Mouse (Mus musculus): ENCODE results near the gene Mrps9. TPM values are rescaled to one million over a fixed set of nuclear protein-coding genes. Genes with fewer than 3 reads are reported as not detected.
A peak's percentile ranks its signal among the peaks of the same experiment; 100 is the strongest.
"Not testable (repeated sequence)": the region's sequence is repeated elsewhere in the genome, so short reads cannot be mapped to it uniquely, and the experiment has no call there.

Gene Mrps9
- polyA plus RNA-seq, 1 experiment from 2014 or later: 35.1 TPM

GRCm38 (mm10) chr1:42876463-42877093 is 25.5 kb downstream of the Mrps9 start:
- Histone ChIP-seq H3K4me3 (no peak overlapping the region), H3K36me3 (0 out of 2 replicates have a peak, but pooled peaks cover 5% of the 10 kb centered on the region), H3K4me2 (peak overlapping the region; percentile 44), H3K9me3 (no peaks in the 10 kb centered on the region), H3K9ac (peak overlapping the region; percentile 50; the same call in 1 of the 2 replicates), H3K27ac (replicated peaks) (peak overlapping the region; percentile 71), H3K27me3 (no peaks in the 10 kb centered on the region), H3K4me1 (replicated peaks) (peaks cover 34% of the 10 kb centered on the region)
- WGBS: 40% methylated on average over 4 of the region's 4 CpGs
- peak; percentile 86 for ATAC-seq (ENCODE audit: low read depth)

DNA sequence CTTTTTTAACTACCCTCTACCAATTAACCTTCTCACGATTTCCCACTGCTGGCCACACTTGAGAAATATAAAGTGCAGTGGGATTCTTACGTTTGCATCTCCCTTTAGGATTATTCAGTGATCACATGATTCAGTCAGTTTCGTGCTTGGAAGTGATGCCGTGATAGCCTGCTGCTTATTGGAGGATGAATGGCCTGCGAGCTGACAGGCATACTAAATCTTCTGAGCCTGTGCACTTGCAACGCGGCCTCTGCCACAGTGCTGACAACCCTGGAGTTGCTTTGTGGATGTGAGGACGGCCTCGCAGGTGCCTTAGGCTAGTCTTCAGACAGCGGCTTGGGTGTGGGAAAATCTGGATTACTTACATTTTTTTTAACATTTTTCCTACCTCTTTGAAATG is 26.2 kb downstream of the Mrps9 start:
- Histone ChIP-seq H3K9me3 (no peaks in the 10 kb centered on the region), H3K4me2 (peak overlapping the region; percentile 44), H3K27me3 (no peaks in the 10 kb centered on the region), H3K9ac (peak overlapping the region; percentile 50), H3K27ac (replicated peaks) (peak overlapping the region; percentile 71), H3K36me3 (0 out of 2 replicates have a peak, but pooled peaks cover 5% of the 10 kb centered on the region), H3K4me1 (replicated peaks) (peaks cover 34% of the 10 kb centered on the region), H3K4me3 (no peak overlapping the region)
- ATAC-seq (ENCODE audit: low read depth): peak; percentile 94
- 21% methylated on average over 10 of the region's 10 CpGs for WGBS

DNA sequence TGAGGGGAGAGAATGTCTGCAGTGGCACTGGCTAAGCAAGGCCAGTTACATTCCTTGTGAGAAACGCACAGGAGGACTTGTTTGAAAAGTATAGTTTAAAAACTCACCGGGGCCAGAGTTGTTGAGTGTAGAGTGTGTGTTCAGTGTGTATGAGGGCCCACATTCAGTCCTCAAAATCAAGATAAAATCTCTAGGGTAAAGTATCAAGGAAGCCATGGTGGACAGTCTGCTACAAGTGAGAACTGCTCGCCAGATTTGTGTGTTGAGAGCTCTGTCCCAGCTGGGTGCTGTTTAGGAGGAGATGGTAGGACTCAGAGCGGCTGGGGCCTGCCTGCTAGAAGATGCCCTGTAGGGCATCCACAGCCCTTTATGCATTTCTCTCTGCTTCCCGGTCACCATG is 27.8 kb downstream of the Mrps9 start:
- Histone ChIP-seq H3K4me1 (replicated peaks) (peaks cover 29% of the 10 kb centered on the region), H3K9ac (no peak overlapping the region), H3K4me2 (no peak overlapping the region), H3K9me3 (no peaks in the 10 kb centered on the region), H3K27me3 (no peaks in the 10 kb centered on the region), H3K4me3 (no peak overlapping the region), H3K27ac (replicated peaks) (no peak overlapping the region), H3K36me3 (0 out of 2 replicates have a peak, but pooled peaks cover 5% of the 10 kb centered on the region)
- 89% methylated on average over 5 of the region's 5 CpGs for WGBS
- ATAC-seq (ENCODE audit: low read depth): no peak

GRCm38 (mm10) chr1:42882258-42882657 is 31.2 kb downstream of the Mrps9 start:
- Histone ChIP-seq H3K27ac (replicated peaks) (no peak overlapping the region), H3K36me3 (0 out of 2 replicates have a peak, but pooled peaks cover 5% of the 10 kb centered on the region), H3K27me3 (no peaks in the 10 kb centered on the region), H3K9ac (no peak overlapping the region), H3K4me1 (replicated peaks) (peaks cover 12% of the 10 kb centered on the region), H3K9me3 (no peaks in the 10 kb centered on the region), H3K4me2 (no peak overlapping the region), H3K4me3 (no peak overlapping the region)
- WGBS: 94% methylated on average over 2 of the region's 2 CpGs
- no peak for ATAC-seq (ENCODE audit: low read depth)

DNA sequence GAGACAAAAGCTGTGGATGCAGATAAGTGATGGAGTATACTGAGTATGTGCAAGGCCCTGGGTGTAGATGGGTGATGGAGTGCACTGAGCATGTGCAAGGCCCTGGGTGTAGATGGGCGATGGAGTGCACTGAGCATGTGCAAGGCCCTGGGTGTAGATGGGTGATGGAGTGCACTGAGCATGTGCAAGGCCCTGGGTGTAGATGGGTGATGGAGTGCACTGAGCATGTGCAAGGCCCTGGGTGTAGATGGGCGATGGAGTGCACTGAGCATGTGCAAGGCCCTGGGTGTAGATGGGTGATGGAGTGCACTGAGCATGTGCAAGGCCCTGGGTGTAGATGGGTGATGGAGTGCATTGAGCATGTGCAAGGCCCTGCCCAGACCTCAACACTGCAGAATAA is 32.4 kb downstream of the Mrps9 start:
- 100% methylated on average over 2 of the region's 2 CpGs for WGBS
- not testable (repeated sequence) for H3K4me2 ChIP-seq; ATAC-seq (ENCODE audit: low read depth); H3K4me1 ChIP-seq (replicated peaks); H3K27me3 ChIP-seq; H3K9me3 ChIP-seq; H3K36me3 ChIP-seq; H3K4me3 ChIP-seq; H3K9ac ChIP-seq; H3K27ac ChIP-seq (replicated peaks)

- peaks cover 34% of the 10 kb centered on the region for H3K4me1 ChIP-seq (replicated peaks)
- no peak overlapping the region for H3K4me2 ChIP-seq
- H3K27ac ChIP-seq (replicated peaks): no peak overlapping the region
- no peak overlapping the region for H3K9ac ChIP-seq
- H3K4me3 ChIP-seq: no peak overlapping the region
- WGBS: 78% methylated on average over 11 of the region's 11 CpGs
- no peaks in the 10 kb centered on the region for H3K36me3 ChIP-seq
- ATAC-seq (ENCODE audit: low read depth): no peak; the same call in 1 of the 2 replicates
- H3K27me3 ChIP-seq: no peaks in the 10 kb centered on the region
- H3K9me3 ChIP-seq: no peaks in the 10 kb centered on the region
Measured at GRCm38 (mm10) chr1:42887835-42888234, 36.8 kb downstream of the Mrps9 start.

DNA sequence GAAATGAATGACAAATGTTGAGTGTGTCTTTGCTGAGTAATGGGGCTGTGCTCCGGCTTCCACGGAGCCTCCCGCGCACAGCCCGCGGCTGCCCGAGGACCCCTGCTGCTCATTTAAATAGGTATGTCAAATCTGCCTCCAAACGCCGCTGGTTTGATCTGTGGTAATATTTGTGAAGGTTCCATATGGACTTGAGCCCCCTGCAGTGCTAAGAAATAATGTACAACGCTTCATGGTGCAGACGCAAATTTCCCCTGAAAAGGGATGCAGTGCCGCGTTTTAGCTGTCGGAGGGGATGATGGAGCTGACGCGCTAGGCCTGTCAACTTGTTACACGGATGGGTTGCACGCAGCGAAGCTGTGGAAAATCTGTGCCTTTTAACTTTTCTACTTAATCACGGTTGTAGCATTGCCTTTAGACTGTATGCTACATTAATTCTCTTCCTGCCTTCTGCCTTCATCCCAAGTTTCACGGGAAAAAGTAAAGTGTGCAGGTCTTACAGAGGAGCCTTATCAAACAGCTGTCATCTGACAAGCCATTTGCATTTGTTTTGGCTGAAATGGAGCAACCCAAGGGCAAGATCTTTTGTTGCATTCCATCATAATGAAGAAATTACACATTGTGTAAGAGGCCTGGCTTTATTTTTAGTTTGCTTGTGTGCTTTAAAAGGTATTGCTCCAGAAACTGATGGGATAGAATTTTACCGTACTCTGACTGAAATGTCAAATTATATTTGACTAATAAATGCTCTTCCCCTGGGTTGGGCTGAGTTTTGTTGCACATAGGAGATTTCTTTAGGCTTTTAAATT is 37.7 kb downstream of the Mrps9 start:
- no peaks in the 10 kb centered on the region for H3K9me3 ChIP-seq
- 16% methylated on average over 22 of the region's 22 CpGs for WGBS
- H3K4me2 ChIP-seq: peak overlapping the region; percentile 42
- peak; percentile 66 for ATAC-seq (ENCODE audit: low read depth)
- H3K9ac ChIP-seq: no peak overlapping the region
- H3K27me3 ChIP-seq: no peaks in the 10 kb centered on the region
- H3K36me3 ChIP-seq: no peaks in the 10 kb centered on the region
- H3K27ac ChIP-seq (replicated peaks): peak overlapping the region; percentile 72
- H3K4me1 ChIP-seq (replicated peaks): peaks cover 38% of the 10 kb centered on the region
- no peak overlapping the region for H3K4me3 ChIP-seq

DNA sequence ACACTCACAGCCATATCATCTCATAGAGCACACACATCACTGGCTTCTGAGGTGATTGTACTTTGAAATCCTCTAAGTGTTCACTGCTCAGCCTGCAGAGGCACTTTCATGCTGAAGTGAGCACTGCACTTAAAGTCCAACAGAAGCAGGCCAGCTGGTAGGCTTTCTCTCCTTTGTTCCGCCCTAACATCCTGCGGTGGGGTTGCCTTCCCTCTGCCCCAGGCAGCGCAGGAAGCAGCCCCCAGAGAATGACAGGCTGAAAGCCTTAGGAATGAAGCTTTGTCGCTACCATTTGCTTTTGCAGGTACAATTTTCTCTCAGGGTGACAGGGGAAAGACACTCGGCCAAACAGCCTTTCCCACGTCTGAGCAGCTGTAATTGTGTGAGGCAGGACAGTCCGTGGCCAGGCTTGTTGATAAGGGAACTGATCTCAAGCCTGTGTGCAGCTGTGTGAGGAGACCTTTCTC is 38.4 kb downstream of the Mrps9 start:
- peak overlapping the region; percentile 2; the same call in 1 of the 2 replicates for H3K4me2 ChIP-seq
- no peaks in the 10 kb centered on the region for H3K36me3 ChIP-seq
- peak overlapping the region; percentile 72 for H3K27ac ChIP-seq (replicated peaks)
- ATAC-seq (ENCODE audit: low read depth): peak; percentile 48
- H3K4me3 ChIP-seq: no peak overlapping the region
- WGBS: 18% methylated on average over 7 of the region's 7 CpGs
- no peaks in the 10 kb centered on the region for H3K9me3 ChIP-seq
- peaks cover 38% of the 10 kb centered on the region for H3K4me1 ChIP-seq (replicated peaks)
- H3K9ac ChIP-seq: peak overlapping the region; percentile 22; the same call in 1 of the 2 replicates
- no peaks in the 10 kb centered on the region for H3K27me3 ChIP-seq

DNA sequence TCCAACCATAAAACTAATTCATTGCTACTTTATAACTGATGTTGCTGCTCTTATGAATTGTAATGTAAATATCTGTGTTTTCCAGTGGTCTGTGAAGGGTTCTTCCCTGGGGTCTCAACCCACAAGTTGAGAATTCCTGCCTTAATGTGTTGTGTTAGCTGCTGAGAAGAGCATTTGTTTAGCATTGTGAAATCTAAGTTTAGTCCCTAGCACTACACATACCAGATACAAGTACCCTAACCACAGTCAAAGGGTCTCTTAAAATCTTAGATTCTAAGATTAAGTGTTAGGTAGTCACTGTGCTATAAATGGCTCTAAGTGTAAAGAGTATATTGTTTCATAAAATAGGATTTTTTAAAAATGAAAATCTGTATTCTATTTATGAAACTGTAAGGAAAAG is 43.7 kb downstream of the Mrps9 start:
- Histone ChIP-seq H3K9ac (no peak overlapping the region), H3K9me3 (no peaks in the 10 kb centered on the region), H3K27me3 (no peaks in the 10 kb centered on the region), H3K4me3 (no peak overlapping the region), H3K27ac (replicated peaks) (no peak overlapping the region), H3K36me3 (peaks cover 18% of the 10 kb centered on the region), H3K4me2 (no peak overlapping the region), H3K4me1 (replicated peaks) (peaks cover 17% of the 10 kb centered on the region)
- no peak for ATAC-seq (ENCODE audit: low read depth)

GRCm38 (mm10) chr1:42905148-42905547 is 54.1 kb downstream of the Mrps9 start:
- Histone ChIP-seq H3K4me2 (no peak overlapping the region), H3K9ac (no peak overlapping the region), H3K4me1 (replicated peaks) (no peaks in the 10 kb centered on the region), H3K27ac (replicated peaks) (no peak overlapping the region), H3K27me3 (no peaks in the 10 kb centered on the region), H3K9me3 (no peaks in the 10 kb centered on the region), H3K36me3 (peaks cover 14% of the 10 kb centered on the region), H3K4me3 (no peak overlapping the region)
- ATAC-seq (ENCODE audit: low read depth): no peak
- 66% methylated on average over 11 of the region's 11 CpGs for WGBS

- WGBS: 85% methylated on average over 7 of the region's 7 CpGs
- no peak overlapping the region for H3K9ac ChIP-seq
Measured at GRCm38 (mm10) chr1:42906696-42907095, 55.7 kb downstream of the Mrps9 start.

DNA sequence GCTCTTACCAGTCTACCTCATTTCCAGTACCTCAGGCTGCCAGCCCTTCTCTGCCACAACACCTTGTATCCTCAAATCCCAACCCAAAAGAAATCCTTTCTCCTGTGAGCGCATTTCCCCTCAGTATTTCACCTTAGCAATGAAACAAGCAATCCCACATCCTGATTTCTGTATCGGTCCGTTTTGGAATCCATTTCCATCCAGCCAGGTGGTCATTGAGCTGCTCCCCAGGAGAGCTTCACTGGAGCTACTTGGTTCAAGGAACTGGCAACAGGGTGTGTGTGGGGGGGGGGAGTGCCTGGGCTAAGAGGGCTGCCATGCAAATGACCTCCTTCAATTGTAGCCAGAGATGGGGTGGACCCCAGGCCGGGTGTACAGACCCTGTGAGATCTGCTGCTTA is 56.1 kb downstream of the Mrps9 start:
- Histone ChIP-seq H3K9me3 (no peaks in the 10 kb centered on the region), H3K27ac (replicated peaks) (no peak overlapping the region), H3K4me2 (no peak overlapping the region), H3K4me1 (replicated peaks) (no peaks in the 10 kb centered on the region), H3K4me3 (no peak overlapping the region), H3K9ac (no peak overlapping the region), H3K36me3 (peaks cover 3% of the 10 kb centered on the region; the same call in 1 of the 2 replicates), H3K27me3 (no peaks in the 10 kb centered on the region)
- WGBS: 64% methylated on average over 4 of the region's 4 CpGs
- no peak for ATAC-seq (ENCODE audit: low read depth)

More at GRCm38 (mm10) chr1:42906696-42907095, 55.7 kb downstream of the Mrps9 start:
- Histone ChIP-seq H3K4me2 (no peak overlapping the region), H3K4me3 (no peak overlapping the region), H3K36me3 (peaks cover 3% of the 10 kb centered on the region; the same call in 1 of the 2 replicates), H3K9me3 (no peaks in the 10 kb centered on the region), H3K4me1 (replicated peaks) (no peaks in the 10 kb centered on the region), H3K27ac (replicated peaks) (no peak overlapping the region), H3K27me3 (no peaks in the 10 kb centered on the region)
- no peak for ATAC-seq (ENCODE audit: low read depth)

All from neural tube, embryonic 13.5 days (tissue).